Mouse (Mus musculus) C2C12 (cell line): ENCODE data around the gene Sox5. TPM values are rescaled to one million over a fixed set of nuclear protein-coding genes. Genes with fewer than 3 reads are reported as not detected.

Source experiments
- H3K27me3 ChIP-seq: one replicate; pipeline ENCODE4 v1.6.1; 2011; ENCODE audit not compliant: control insufficient read depth, insufficient read depth, insufficient read length
- H3K36me3 ChIP-seq: one replicate; pipeline ENCODE4 v1.6.1; 2011; ENCODE audit not compliant: control insufficient read depth, insufficient read depth
- H3K4me3 ChIP-seq: one replicate; pipeline ENCODE4 v1.5.1; 2011; ENCODE audit warnings: mild to moderate bottlenecking, control low read depth; ENCODE audit not compliant: poor library complexity, insufficient read depth, severe bottlenecking
- H3K79me2 ChIP-seq: one replicate; pipeline ENCODE4 v1.6.1; 2011; ENCODE audit not compliant: control insufficient read depth, insufficient read depth
- H3K79me3 ChIP-seq: one replicate; pipeline ENCODE4 v1.6.1; 2011; ENCODE audit warnings: low read depth, control low read depth
- H3ac ChIP-seq: one replicate; pipeline ENCODE3; 2011; ENCODE audit warnings: low read depth; ENCODE audit not compliant: control insufficient read depth, insufficient read length
- CEBPB ChIP-seq: IDR thresholded peaks from one replicate; pipeline ENCODE4 v1.6.1; 2011; ENCODE audit warnings: low read depth, mild to moderate bottlenecking, control low read depth, moderate library complexity
- CTCF ChIP-seq: IDR thresholded peaks from one replicate; pipeline ENCODE4 v1.5.1; 2011; ENCODE audit not compliant: control insufficient read depth, insufficient read depth, insufficient read length
- FOSL1 ChIP-seq: IDR thresholded peaks from one replicate; pipeline ENCODE4 v1.8.0; 2011; ENCODE audit warnings: mild to moderate bottlenecking, low read length; ENCODE audit not compliant: poor library complexity, insufficient read depth, severe bottlenecking
- MAX ChIP-seq: IDR thresholded peaks from one replicate; pipeline ENCODE4 v1.6.1; 2011; ENCODE audit warnings: mild to moderate bottlenecking, control low read depth
- MYOD1 ChIP-seq: IDR thresholded peaks from one replicate; pipeline ENCODE4 v1.6.1; 2011; ENCODE audit warnings: low read depth; ENCODE audit not compliant: control insufficient read depth, insufficient read length
- MYOG ChIP-seq: IDR thresholded peaks from one replicate; pipeline ENCODE4 v1.6.1; 2011; ENCODE audit not compliant: control insufficient read depth, insufficient read length; ENCODE audit errors: extremely low read depth
- USF1 ChIP-seq: IDR thresholded peaks from one replicate; pipeline ENCODE4 v1.6.1; 2011; ENCODE audit warnings: low read depth, mild to moderate bottlenecking, control low read depth, moderate library complexity
- polyA plus RNA-seq: library from polyadenylated mRNA; unstranded; fragments of >200 nt; fragmentation: generic; extraction: Trizol; gene quantifications from one replicate; pipeline ENCODE4 v1.2.1, GENCODE M21; 2012; ENCODE audit warnings: missing spikeins

Gene Sox5
- polyA plus RNA-seq, 1 experiment: 0.07 TPM

GRCm38 (mm10) chr6:144723024-144723423 lies 58.8 kb downstream of the Sox5 start:
- Histone ChIP-seq H3K36me3 (no peaks in the 10 kb centered on the region), H3K4me3 (no peak overlapping the region), H3K79me2 (no peaks in the 10 kb centered on the region), H3K27me3 (no peaks in the 10 kb centered on the region), H3K79me3 (no peaks in the 10 kb centered on the region), H3ac (no peak overlapping the region)
- TF ChIP-seq FOSL1 (no peak), MYOG (no peak), MYOD1 (no peak)

DNA sequence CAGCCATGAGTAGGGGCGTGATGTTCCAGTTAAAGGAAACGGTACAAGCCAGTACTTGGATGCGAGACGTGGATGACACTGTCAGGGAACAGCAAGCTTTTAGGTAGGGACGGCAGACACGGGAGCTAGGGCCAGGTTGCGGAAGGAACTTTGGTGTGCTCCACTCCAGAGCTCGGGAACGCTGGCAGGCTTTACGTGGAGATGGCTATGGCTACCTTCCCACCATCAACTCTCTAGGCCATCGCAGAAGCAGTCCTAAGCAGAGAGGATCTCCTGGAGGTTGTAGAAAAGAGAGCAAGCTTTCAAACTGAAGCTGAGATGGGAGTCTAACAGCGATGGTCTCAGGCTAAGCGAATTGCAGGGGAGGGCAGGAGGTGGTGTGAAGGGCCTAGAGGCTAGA lies 60.9 kb downstream of the Sox5 start:
- Histone ChIP-seq H3K4me3 (no peak overlapping the region), H3K79me3 (no peaks in the 10 kb centered on the region), H3ac (no peak overlapping the region), H3K36me3 (no peaks in the 10 kb centered on the region), H3K27me3 (no peaks in the 10 kb centered on the region), H3K79me2 (no peaks in the 10 kb centered on the region)
- no peak for TF ChIP-seq USF1
- TF ChIP-seq MAX: no peak
- no peak for TF ChIP-seq MYOD1
- no peak for TF ChIP-seq MYOG
- no peak for TF ChIP-seq CEBPB
- TF ChIP-seq FOSL1: no peak
- TF ChIP-seq CTCF: no peak

DNA sequence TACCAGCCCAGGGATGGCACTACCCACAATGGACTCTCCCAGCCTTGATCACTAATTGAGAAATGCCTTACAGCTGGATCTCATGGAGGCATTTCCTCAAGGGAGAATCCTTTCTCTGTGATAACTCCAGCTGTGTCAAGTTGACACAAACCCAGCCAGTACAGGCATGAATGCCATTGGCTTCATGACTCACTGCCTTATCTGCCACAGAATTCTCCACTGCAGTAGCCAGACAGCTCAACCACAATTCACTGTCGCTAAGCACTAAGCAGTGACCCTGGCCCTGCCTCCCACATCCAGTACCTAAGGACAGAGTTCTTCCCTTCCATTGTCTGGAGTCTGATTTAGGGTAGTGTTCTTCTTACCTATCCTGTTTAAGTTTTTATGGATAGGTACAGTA lies 65.4 kb downstream of the Sox5 start:
- Histone ChIP-seq H3K79me3 (no peaks in the 10 kb centered on the region), H3K79me2 (no peaks in the 10 kb centered on the region), H3ac (no peak overlapping the region), H3K27me3 (no peaks in the 10 kb centered on the region), H3K4me3 (no peak overlapping the region), H3K36me3 (no peaks in the 10 kb centered on the region)
- TF ChIP-seq CEBPB (no peak), MAX (no peak), FOSL1 (peak; percentile 32), CTCF (no peak), MYOD1 (peak; percentile 56), MYOG (no peak), USF1 (no peak)

DNA sequence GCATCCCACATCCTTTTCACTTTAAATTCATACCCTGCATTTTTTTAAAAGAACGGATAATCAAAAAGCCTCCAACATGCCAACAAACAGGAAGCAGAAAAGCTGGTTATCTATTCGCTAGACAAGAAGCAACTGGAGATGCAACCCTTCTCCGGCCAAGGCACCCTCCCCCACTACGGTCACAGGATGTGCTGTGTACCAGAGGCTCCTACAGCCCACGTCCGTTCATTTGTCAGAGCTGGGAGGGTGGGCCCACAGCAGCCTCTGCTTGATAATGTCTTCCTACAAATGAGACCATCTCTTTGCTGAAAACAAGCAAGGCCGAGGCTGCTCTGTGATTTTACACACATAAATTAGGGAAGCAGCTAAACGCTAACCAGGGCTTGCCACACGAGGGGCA lies 69.9 kb downstream of the Sox5 start:
- no peak overlapping the region for H3K4me3 ChIP-seq
- no peaks in the 10 kb centered on the region for H3K79me3 ChIP-seq
- no peaks in the 10 kb centered on the region for H3K36me3 ChIP-seq
- TF ChIP-seq CTCF: no peak
- no peak for TF ChIP-seq USF1
- no peak for TF ChIP-seq FOSL1
- no peak for TF ChIP-seq CEBPB
- no peak for TF ChIP-seq MYOD1
- no peak for TF ChIP-seq MAX
- TF ChIP-seq MYOG: no peak
- H3ac ChIP-seq: no peak overlapping the region
- H3K79me2 ChIP-seq: no peaks in the 10 kb centered on the region
- no peaks in the 10 kb centered on the region for H3K27me3 ChIP-seq

- H3K4me3 ChIP-seq: no peak overlapping the region
- no peak overlapping the region for H3ac ChIP-seq
- no peaks in the 10 kb centered on the region for H3K79me2 ChIP-seq
- no peak for TF ChIP-seq CTCF
- TF ChIP-seq CEBPB: peak; percentile 64
- TF ChIP-seq FOSL1: peak; percentile 48
- no peak for TF ChIP-seq MYOG
- no peak for TF ChIP-seq MYOD1
- no peak for TF ChIP-seq USF1
- no peak for TF ChIP-seq MAX
- no peaks in the 10 kb centered on the region for H3K79me3 ChIP-seq
- no peaks in the 10 kb centered on the region for H3K27me3 ChIP-seq
- no peaks in the 10 kb centered on the region for H3K36me3 ChIP-seq
These were observed 71.0 kb downstream of the Sox5 start for GRCm38 (mm10) chr6:144710816-144711215.

GRCm38 (mm10) chr6:144709614-144710180 lies 72.1 kb downstream of the Sox5 start:
- no peak overlapping the region for H3K4me3 ChIP-seq
- H3K27me3 ChIP-seq: no peaks in the 10 kb centered on the region
- no peaks in the 10 kb centered on the region for H3K79me3 ChIP-seq
- H3K36me3 ChIP-seq: no peaks in the 10 kb centered on the region
- no peaks in the 10 kb centered on the region for H3K79me2 ChIP-seq
- TF ChIP-seq USF1 (no peak), MYOD1 (no peak), CTCF (no peak), FOSL1 (no peak), MYOG (no peak), MAX (no peak)
- no peak overlapping the region for H3ac ChIP-seq
